Mouse (Mus musculus) CH12.LX (cell line): ENCODE data around the gene Dnaja4.
A peak's percentile ranks its signal among the peaks of the same experiment; 100 is the strongest.

Source experiments
- CTCF ChIP-seq, 2 experiments: IDR thresholded peaks in 1 of 2; conservative IDR thresholded peaks in 1 of 2; 2 replicates each; pipeline ENCODE4 v1.5.1; 2011 to 2012; ENCODE audit warnings: low read depth in 2 of 2, low read length in 2 of 2, improper control_type of control experiment in 1 of 2, inconsistent platforms in 1 of 2, mild to moderate bottlenecking in 1 of 2, moderate library complexity in 1 of 2
- ELF1 ChIP-seq: IDR thresholded peaks from 2 replicates; pipeline ENCODE4 v1.6.1; 2014; ENCODE audit warnings: low read depth, mild to moderate bottlenecking, inconsistent platforms, low read length, improper control_type of control experiment
- EP300 ChIP-seq: IDR thresholded peaks from 2 replicates; pipeline ENCODE4 v1.6.1; 2011; ENCODE audit warnings: low read length, improper control_type of control experiment
- HCFC1 ChIP-seq: IDR thresholded peaks from 2 replicates; pipeline ENCODE4 v1.6.1; 2012; ENCODE audit warnings: low read depth, mild to moderate bottlenecking, inconsistent platforms, low read length, improper control_type of control experiment
- KAT2A ChIP-seq: IDR thresholded peaks from 2 replicates; pipeline ENCODE4 v1.6.1; 2012; ENCODE audit warnings: low read length, improper control_type of control experiment, inconsistent platforms; ENCODE audit not compliant: insufficient replicate concordance
- MAFK ChIP-seq: IDR thresholded peaks from 2 replicates; pipeline ENCODE4 v1.6.1; 2011; ENCODE audit warnings: low read length, improper control_type of control experiment; ENCODE audit not compliant: insufficient replicate concordance
- MXI1 ChIP-seq: IDR thresholded peaks from 2 replicates; pipeline ENCODE4 v1.6.1; 2011; ENCODE audit warnings: mild to moderate bottlenecking, low read depth, low read length, improper control_type of control experiment
- POLR2A ChIP-seq: IDR thresholded peaks from 2 replicates; pipeline ENCODE4 v1.6.1; 2011; ENCODE audit warnings: low read depth, mild to moderate bottlenecking, improper control_type of control experiment, low read length
- RAD21 ChIP-seq: IDR thresholded peaks from 2 replicates; pipeline ENCODE4 v1.6.1; 2011; ENCODE audit warnings: low read depth, mild to moderate bottlenecking, low read length, improper control_type of control experiment, moderate library complexity
- ZC3H11A ChIP-seq: IDR thresholded peaks from 2 replicates; pipeline ENCODE4 v1.6.1; 2012; ENCODE audit warnings: low read depth, mild to moderate bottlenecking, inconsistent platforms, low read length, improper control_type of control experiment
- ZMIZ1 ChIP-seq: IDR thresholded peaks from 2 replicates; pipeline ENCODE4 v1.6.1; 2012; ENCODE audit warnings: low read depth, mild to moderate bottlenecking, inconsistent platforms, low read length, improper control_type of control experiment

GRCm38 (mm10) chr9:54751684-54752083, 53.0 kb downstream of the Dnaja4 start:
- TF ChIP-seq RAD21 (no peak), ZC3H11A (no peak), POLR2A (no peak), MXI1 (no peak), MAFK (peak; percentile 79), CTCF (conservative IDR thresholded peaks at IDR 0.05 in 1 of 2, IDR thresholded peaks at IDR 0.05 in 1 of 2; ENCODE audit: low read depth in 2 of 2, low read length in 2 of 2) (no peak), ZMIZ1 (no peak), KAT2A (no peak), EP300 (no peak), ELF1 (no peak), HCFC1 (no peak)
